Mouse (Mus musculus) brain, embryonic 18.5 days (tissue): Measurements from ENCODE around the gene Kcnq5.
A peak's percentile ranks its signal among the peaks of the same experiment; 100 is the strongest.
"Not testable (repeated sequence)": the region's sequence is repeated elsewhere in the genome, so short reads cannot be mapped to it uniquely, and the experiment has no call there.

Source experiments
- DNase-seq: peaks from one replicate; pipeline ENCODE4 v3.0.0-alpha.2; 2012; ENCODE audit warnings: low read depth, low spot score

Gene Kcnq5

DNA sequence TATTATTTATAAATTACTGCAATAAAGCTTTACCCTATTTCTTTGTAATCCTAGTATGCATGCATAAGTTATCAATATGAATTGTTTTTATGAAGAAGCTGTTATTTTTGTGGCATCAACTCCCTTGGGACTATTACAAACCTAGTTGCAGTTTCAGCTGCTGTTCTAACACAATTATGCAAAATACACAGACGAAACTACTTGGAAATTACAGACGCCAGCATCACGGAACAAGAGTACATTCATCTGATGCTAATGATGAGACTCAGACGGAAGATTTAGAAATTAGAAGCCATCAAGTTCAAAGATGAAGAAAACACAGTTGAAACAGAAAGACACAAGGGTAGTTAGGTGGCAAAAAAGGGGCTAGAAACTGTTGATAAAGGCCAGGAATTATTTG lies 310.9 kb downstream of the Kcnq5 start:
- no peak for DNase-seq

GRCm38 (mm10) chr1:21635406-21635805 lies 326.3 kb downstream of the Kcnq5 start:
- peak; percentile 26 for DNase-seq

- DNase-seq: no peak
These were observed 327.7 kb downstream of the Kcnq5 start for GRCm38 (mm10) chr1:21634013-21634412.

- DNase-seq: no peak
These were observed 339.3 kb downstream of the Kcnq5 start for GRCm38 (mm10) chr1:21622455-21622854.

DNA sequence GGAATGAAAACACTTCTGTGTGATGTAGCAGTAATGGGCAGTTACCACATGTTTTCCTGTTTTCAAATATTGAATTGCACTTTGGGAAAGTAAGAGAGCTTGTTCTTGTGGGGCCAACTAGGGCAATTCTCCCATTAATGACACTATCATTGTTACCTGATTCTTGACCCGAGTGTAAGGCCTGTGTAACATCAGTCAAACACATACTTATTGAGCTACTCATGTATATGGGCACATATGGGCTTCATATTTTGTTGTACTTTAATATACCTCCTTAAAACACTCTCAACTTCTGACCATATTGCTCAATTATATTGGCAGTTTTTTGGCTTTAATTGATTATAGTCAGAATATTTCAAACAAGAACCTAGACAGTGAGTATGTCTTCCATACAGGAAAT lies 339.7 kb downstream of the Kcnq5 start:
- no peak for DNase-seq

DNA sequence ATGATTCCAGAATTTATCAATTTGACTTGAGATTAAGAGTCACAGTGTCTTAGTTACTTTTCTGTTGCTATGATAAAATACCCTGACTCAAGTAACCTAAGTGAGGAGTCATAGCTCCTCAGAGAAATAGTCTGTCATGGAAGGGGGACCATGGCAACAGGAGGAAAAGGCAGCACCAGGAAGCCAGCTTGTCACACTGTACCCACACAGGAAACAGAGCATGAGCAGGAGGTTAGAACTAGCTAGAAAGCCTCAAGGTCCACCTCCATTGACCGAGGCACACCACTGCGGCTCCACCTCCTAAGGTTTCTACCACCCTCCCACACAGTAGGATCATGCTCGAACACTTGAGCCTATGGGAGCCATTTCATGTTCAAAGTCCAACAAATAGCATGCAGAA lies 343.0 kb downstream of the Kcnq5 start:
- no peak for DNase-seq

DNA sequence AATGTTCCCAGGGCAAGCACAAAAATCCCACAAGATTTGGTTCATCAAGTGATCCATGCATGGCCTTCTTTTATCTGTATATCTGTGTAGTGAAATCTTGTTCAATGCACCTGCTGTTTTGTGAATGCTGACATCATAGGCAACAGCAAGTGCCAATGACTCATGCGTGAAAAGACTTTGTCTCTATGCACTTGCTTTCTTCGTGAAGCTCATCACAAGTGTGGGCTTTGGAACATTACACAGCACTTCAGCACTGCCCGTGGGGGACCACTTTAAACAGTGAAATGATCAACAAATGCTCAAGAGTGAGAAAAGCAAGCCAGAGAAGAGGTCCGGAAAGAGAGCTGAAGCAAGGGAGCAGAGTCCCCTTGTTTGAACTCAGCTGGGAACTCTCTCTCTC lies 345.1 kb downstream of the Kcnq5 start:
- no peak for DNase-seq

- DNase-seq: no peak
These were observed 347.8 kb downstream of the Kcnq5 start for GRCm38 (mm10) chr1:21613933-21614332.

- DNase-seq: no peak
These were observed 357.7 kb downstream of the Kcnq5 start for GRCm38 (mm10) chr1:21604003-21604402.

DNA sequence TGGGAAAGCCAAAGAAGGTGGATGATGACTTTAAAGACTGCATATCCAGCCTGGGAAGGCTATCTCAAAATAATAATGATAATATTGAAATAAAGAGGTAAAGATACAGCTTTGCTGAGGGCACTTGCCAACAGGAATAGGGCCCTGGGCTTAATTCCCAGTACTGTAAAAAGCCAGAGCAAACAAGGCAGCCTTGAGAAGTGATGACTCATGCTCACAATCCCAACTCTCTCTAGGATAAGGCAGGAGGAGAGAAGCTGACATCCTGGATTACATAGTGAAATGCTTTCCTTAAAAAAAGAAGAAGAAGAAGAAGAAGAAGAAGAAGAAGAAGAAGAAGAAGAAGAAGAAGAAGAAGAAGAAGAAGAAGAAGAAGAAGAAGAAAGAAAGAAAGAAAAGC lies 359.2 kb downstream of the Kcnq5 start:
- DNase-seq: no peak

GRCm38 (mm10) chr1:21600606-21601005 lies 361.1 kb downstream of the Kcnq5 start:
- DNase-seq: peak; percentile 8

DNA sequence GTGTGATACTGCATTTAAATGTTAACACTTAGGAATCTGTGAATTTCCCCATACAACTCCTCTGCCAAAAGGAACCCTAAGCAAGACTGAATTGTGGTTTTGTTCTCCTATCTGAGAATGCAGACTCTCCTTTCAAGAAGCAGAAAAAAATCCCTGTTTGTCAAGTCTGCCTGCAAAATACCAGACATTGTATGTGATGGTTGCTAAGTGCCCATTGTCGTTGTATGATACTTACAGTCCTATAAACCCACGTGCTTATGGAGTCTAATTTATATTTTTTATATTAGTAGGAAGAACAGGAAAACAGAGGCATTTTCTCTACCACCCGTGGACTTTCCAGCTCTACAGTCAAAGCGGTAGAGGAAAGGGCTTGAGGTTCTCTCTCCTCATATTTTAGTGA lies 367.9 kb downstream of the Kcnq5 start:
- no peak for DNase-seq

DNA sequence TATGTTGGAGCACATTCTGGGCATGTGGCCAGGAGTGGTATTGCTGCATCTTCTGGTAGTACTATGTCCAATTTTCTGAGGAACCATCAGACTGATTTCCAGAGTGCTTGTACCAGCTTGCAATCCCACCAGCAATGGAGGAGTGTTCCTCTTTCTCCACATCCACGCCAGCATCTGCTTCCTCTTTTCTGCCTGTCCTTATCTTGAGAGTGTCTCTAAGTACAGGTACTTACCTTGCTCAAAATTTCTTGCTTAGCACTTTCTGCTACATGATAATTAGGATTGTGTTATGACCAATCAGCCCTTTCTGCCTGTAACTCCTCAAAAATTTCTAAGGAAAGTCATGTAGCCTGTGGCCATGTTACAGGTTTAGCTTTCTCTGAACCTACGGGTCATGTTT lies 394.3 kb downstream of the Kcnq5 start:
- not testable (repeated sequence) for DNase-seq

- DNase-seq: no peak
These were observed 407.1 kb downstream of the Kcnq5 start for GRCm38 (mm10) chr1:21554630-21555029.

GRCm38 (mm10) chr1:21552715-21553114 lies 409.0 kb downstream of the Kcnq5 start:
- no peak for DNase-seq

GRCm38 (mm10) chr1:21543909-21544308 lies 417.8 kb downstream of the Kcnq5 start:
- no peak for DNase-seq

GRCm38 (mm10) chr1:21539486-21539885 lies 422.3 kb downstream of the Kcnq5 start:
- no peak for DNase-seq

GRCm38 (mm10) chr1:21530823-21531222 lies 430.9 kb downstream of the Kcnq5 start:
- no peak for DNase-seq

- no peak for DNase-seq
These were observed 439.7 kb downstream of the Kcnq5 start for GRCm38 (mm10) chr1:21521995-21522394.

DNA sequence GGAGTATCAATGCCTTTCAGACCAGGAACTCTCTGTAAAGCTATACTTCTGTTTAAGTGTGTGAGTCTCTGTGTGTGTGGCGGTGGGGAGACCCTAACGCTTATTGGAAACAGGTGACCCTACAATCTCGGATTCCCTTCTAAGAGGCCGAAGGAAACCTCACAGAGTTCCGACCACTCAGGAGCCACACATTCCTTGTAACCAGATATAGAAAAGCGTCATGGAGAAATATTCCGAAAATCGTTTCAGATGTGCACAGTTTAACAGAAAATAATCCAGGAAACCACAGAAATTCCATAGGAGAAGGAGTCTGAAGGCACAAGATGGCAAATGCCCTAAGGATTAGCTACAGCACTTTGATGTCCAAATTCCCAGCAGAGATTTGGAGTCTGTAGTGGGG lies 440.3 kb downstream of the Kcnq5 start:
- no peak for DNase-seq

DNA sequence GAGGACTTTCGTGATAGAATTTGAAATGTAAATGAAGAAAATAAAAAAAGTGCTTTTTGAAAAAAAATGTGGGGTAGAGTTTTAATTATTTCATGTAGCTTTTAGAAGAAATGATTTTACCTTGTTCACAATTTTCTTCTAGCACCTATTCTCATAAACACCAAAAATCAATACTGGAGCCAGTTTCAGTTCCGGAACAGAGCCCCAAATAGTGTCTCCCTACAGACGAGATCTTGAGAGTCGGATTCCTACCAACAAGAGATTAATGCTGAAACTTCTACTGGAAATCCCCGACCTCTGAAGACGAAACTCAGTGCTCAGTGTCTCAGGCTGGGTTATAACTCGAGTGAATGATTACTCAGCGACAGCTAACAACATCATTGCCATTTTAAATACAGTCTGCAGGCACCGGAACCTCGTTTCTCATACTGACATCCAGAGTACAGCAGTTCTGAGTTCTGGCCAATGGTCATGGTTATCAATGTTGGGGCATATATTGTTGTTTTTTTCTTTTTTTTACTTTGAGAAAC lies 441.6 kb downstream of the Kcnq5 start:
- no peak for DNase-seq

DNA sequence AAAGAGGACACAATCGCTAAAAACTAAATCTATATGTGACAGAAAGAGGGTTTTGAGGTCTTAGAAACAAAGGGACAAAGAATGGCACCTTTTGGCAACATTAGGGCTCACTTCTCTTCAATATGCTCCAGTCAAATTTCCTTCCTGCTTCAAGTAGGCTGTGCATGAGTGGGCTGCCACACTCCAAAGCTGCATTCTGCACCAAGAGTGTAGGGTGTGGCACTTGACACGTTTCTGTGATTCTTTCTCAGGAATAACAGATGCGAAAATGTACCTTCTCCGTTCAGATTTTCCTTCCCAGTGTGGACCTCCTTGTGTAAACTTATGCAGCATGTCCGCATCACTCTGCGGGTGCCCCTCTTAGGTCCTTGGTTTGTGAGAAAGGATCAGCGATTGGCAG lies 455.1 kb downstream of the Kcnq5 start:
- no peak for DNase-seq

- DNase-seq: no peak
These were observed 461.8 kb downstream of the Kcnq5 start for GRCm38 (mm10) chr1:21499815-21500534.

GRCm38 (mm10) chr1:21496307-21496706 lies 465.4 kb downstream of the Kcnq5 start:
- DNase-seq: no peak
